Mouse (Mus musculus) megakaryocyte, embryonic 14.5 days (primary cell): ENCODE results near the gene Olfr267. TPM values are rescaled to one million over a fixed set of nuclear protein-coding genes. Genes with fewer than 3 reads are reported as not detected.

Source experiments
- H3K27me3 ChIP-seq: replicated peaks from 2 replicates; pipeline ENCODE3; 2012; ENCODE audit warnings: inconsistent platforms
- H3K36me3 ChIP-seq: replicated peaks from 2 replicates; pipeline ENCODE3; 2012; ENCODE audit warnings: low read length, inconsistent platforms, mixed read lengths
- H3K4me1 ChIP-seq: 2 replicates; pipeline ENCODE4 v1.6.1; 2012; ENCODE audit warnings: inconsistent platforms
- H3K4me3 ChIP-seq: replicated peaks from 2 replicates; pipeline ENCODE3; 2012; ENCODE audit warnings: moderate library complexity, mild to moderate bottlenecking, inconsistent platforms
- H3K9me3 ChIP-seq: 2 replicates; pipeline ENCODE4 v1.6.1; 2012; ENCODE audit warnings: inconsistent platforms
- FLI1 ChIP-seq: IDR thresholded peaks from 2 replicates; pipeline ENCODE4 v1.6.1; 2012; ENCODE audit warnings: low read length, inconsistent platforms, mixed read lengths
- GATA1 ChIP-seq: IDR thresholded peaks from 3 replicates; pipeline ENCODE4 v1.6.1; 2012; ENCODE audit warnings: mixed read lengths, low read length, inconsistent platforms, borderline replicate concordance
- polyA plus RNA-seq: library from polyadenylated mRNA; stranded (reverse); fragments of >175 nt; gene quantifications from 2 replicates; pipeline ENCODE4 v1.2.3, GENCODE M21; 2012; ENCODE audit warnings: low replicate concordance; ENCODE audit not compliant: insufficient read depth

The Olfr267 gene
- polyA plus RNA-seq: not detected in 2 replicates

GRCm38 (mm10) chr4:58787616-58788015 lies at the start of gene Olfr267:
TSS of gene Olfr267 (minus strand) at chr4:58787716.
- Histone ChIP-seq H3K4me3 (no peak within 1 kb of the TSS), H3K4me1 (peaks cover 3% of the 10 kb centered on the region; the same call in 1 of the 2 replicates), H3K9me3 (no peaks in the 10 kb centered on the region), H3K27me3 (no peaks in the 10 kb centered on the region), H3K36me3 (no peaks in the 10 kb centered on the region)
- TF ChIP-seq GATA1: no peak
- no peak for TF ChIP-seq FLI1

- H3K4me3 ChIP-seq: no peak overlapping the region
- H3K4me1 ChIP-seq: peaks cover 2% of the 10 kb centered on the region; the same call in 1 of the 2 replicates
- peaks cover 92% of the 10 kb centered on the region for H3K36me3 ChIP-seq
- no peaks in the 10 kb centered on the region for H3K9me3 ChIP-seq
- TF ChIP-seq FLI1 (no peak), GATA1 (no peak)
- no peaks in the 10 kb centered on the region for H3K27me3 ChIP-seq
These were observed 45.4 kb upstream of the Olfr267 start for GRCm38 (mm10) chr4:58832908-58833307.

- no peaks in the 10 kb centered on the region for H3K9me3 ChIP-seq
- TF ChIP-seq GATA1 (no peak), FLI1 (no peak)
- H3K36me3 ChIP-seq: peaks cover 94% of the 10 kb centered on the region
- no peaks in the 10 kb centered on the region for H3K27me3 ChIP-seq
- no peak overlapping the region for H3K4me3 ChIP-seq
- H3K4me1 ChIP-seq: peaks cover 14% of the 10 kb centered on the region
These were observed 38.4 kb upstream of the Olfr267 start for GRCm38 (mm10) chr4:58825921-58826320.

DNA sequence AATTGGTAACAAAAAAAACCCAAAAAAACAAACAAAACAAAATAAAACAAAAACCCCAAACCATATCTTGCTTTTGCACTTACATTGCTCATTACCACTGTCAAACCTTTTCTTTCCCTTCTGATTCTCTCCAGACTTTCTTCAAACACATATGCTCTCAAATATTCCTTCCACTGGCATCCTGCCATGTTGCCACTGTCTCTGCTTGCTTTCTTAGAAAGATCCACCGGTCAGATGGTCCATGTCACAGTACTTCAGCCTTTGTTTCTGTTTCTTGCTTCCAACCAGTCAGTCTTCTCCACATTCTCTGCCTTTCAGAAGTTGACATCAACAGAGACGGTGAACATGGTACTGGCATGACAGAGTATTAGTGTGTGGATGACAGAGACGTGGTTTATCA lies 857 bp downstream of the Olfr267 start:
- no peaks in the 10 kb centered on the region for H3K36me3 ChIP-seq
- no peak for TF ChIP-seq FLI1
- no peak for TF ChIP-seq GATA1

GRCm38 (mm10) chr4:58763417-58763816 lies 24.1 kb downstream of the Olfr267 start:
- Histone ChIP-seq H3K9me3 (no peaks in the 10 kb centered on the region), H3K4me1 (no peaks in the 10 kb centered on the region), H3K27me3 (no peaks in the 10 kb centered on the region), H3K4me3 (no peak overlapping the region), H3K36me3 (no peaks in the 10 kb centered on the region)
- TF ChIP-seq GATA1 (no peak), FLI1 (no peak)

More for the DNA sequence above, 857 bp downstream of the Olfr267 start:
- Histone ChIP-seq H3K4me1 (peaks cover 3% of the 10 kb centered on the region; the same call in 1 of the 2 replicates), H3K9me3 (no peaks in the 10 kb centered on the region), H3K4me3 (no peak overlapping the region), H3K27me3 (no peaks in the 10 kb centered on the region)

DNA sequence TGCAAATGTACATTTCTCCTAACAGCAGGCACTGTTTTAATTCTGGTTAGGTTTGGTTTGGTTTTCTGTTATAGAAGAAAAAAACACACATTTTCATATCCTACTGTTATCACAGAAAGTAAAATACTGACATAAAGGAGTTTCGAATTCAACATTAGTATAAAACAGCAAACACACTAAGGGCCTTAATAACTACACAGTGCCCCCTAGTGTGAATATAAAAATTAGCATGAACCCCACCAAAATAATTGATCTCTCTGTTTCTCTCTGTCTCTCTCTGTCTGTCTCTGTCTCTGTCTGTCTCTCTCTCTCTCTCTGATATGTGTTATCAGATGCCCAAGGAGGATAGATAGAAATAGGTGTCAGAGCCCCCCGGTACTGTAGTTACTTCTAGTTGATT lies 38.0 kb downstream of the Olfr267 start:
- Histone ChIP-seq H3K9me3 (no peaks in the 10 kb centered on the region), H3K4me3 (no peak overlapping the region), H3K27me3 (no peaks in the 10 kb centered on the region), H3K4me1 (peaks cover 7% of the 10 kb centered on the region), H3K36me3 (no peaks in the 10 kb centered on the region)
- TF ChIP-seq GATA1: no peak
- TF ChIP-seq FLI1: no peak

DNA sequence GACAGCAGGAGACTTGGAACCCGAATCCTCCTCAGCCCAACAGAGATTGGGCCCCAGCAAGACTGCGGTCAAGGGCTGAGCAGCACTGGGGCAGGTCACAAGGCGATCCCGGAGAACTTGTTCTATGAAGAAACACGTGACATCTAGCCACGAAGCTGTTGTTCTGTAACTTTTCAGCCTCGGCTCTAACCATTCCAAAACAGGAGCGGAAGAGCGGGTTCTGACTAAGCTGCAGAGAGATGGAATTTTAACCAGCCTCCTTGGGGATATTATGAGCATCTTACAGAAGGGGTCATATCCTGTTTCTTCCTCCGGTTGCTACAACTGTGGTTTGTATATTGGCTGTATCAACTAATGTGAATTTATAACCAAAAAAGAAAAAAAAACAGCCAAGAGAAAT lies 38.4 kb downstream of the Olfr267 start:
- Histone ChIP-seq H3K9me3 (no peaks in the 10 kb centered on the region), H3K36me3 (no peaks in the 10 kb centered on the region), H3K27me3 (no peaks in the 10 kb centered on the region), H3K4me3 (no peak overlapping the region), H3K4me1 (peaks cover 7% of the 10 kb centered on the region)
- TF ChIP-seq FLI1 (no peak), GATA1 (no peak)

- Histone ChIP-seq H3K4me1 (no peaks in the 10 kb centered on the region), H3K4me3 (no peak overlapping the region), H3K27me3 (no peaks in the 10 kb centered on the region), H3K36me3 (no peaks in the 10 kb centered on the region), H3K9me3 (no peaks in the 10 kb centered on the region)
- TF ChIP-seq GATA1: no peak
- no peak for TF ChIP-seq FLI1
These were observed 41.8 kb downstream of the Olfr267 start for GRCm38 (mm10) chr4:58745583-58746222.

DNA sequence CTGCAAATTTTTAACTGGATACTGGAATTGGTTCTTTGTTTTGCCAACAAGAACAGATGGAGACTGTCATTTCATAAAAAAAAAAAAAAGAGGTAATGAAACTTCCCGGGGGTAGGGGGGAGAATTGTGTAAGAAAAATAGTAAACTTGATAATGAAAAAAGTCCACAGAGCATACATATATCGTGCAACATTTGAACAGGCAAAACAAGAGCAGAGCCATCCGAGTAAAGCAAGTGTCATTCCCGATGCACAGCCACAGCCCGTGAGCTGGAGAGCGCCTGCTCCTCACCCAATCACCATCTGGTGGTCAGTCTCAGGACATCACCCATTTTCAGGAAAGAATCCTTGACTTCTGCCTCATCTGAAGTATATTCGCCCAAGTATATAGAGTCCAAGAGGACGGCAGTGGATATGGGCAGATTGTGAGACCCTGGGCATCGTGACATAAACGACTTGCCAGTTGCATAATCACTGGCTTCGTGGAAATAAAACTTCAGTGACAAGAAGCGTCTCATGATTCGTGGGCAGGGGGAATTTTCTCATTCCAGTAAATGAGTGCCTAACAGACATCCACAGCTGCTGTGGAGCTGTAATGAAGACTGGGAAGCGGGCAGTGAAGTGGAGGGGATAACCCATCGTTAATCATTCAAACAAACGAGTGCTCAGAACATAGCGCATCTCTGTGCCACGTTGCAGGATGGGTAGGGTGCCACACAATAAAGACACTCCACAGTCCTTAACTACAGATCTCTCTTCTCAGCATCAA lies 50.5 kb downstream of the Olfr267 start:
- Histone ChIP-seq H3K9me3 (no peaks in the 10 kb centered on the region), H3K27me3 (no peaks in the 10 kb centered on the region), H3K36me3 (no peaks in the 10 kb centered on the region), H3K4me3 (no peak overlapping the region), H3K4me1 (no peaks in the 10 kb centered on the region)
- TF ChIP-seq GATA1 (no peak), FLI1 (no peak)

Other genes with a start within 250 kb of the Olfr267 start
- gene Lpar1, start 233.8 kb downstream of the Olfr267 start, polyA plus RNA-seq: 0.09 and 0.67 TPM in 2 replicates
- gene Ecpas, start 125.0 kb upstream of the Olfr267 start, polyA plus RNA-seq: 4.9 and 12.6 TPM in 2 replicates
- not detected in 2 replicates for gene Zkscan16, start 155.9 kb upstream of the Olfr267 start, polyA plus RNA-seq
- 0.67 TPM in 1 of 2 replicates, not detected in the other for gene Ptgr1, start 199.4 kb upstream of the Olfr267 start, polyA plus RNA-seq
- gene Dnajc25, start 207.3 kb upstream of the Olfr267 start, polyA plus RNA-seq: 1.7 and 2.9 TPM in 2 replicates
- not detected in 2 replicates for gene Gm20503, start 215.5 kb upstream of the Olfr267 start, polyA plus RNA-seq
- gene Gng10, start 247.4 kb upstream of the Olfr267 start, polyA plus RNA-seq: 14.0 and 19.6 TPM in 2 replicates